In the genomic region with DNA sequence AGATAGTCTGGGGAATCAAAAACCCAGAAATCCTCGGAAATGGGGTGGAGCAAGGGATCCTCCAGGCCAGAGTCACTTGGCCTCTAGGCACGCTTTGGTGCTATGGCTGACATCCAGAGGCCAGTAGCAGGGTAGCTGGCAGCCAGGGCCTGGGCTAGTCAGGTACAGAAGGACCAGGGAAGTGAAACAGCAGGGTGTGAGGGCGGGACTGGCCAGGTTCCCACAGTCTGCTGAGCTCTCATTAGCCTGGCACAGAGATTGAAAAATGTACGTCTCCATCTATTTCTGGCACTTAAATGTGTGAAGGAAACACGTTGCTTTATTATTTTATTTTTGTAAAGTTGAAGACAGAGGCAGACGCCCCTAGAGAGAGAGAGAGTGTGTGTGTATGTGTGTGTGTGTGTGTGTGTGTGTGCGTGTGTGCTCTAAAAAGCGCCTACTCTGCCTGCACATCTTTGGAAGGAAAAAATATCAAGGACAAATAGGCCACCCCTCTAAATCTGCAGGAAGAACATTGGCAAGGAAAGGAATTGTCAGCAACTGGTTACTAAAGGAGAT, we compare ENCODE assay signal across 9 mouse cellular contexts. TPM values are rescaled to one million over a fixed set of nuclear protein-coding genes. Genes with fewer than 3 reads are reported as not detected.
DNase-seq lines count a peak whose midpoint lies in the region.
"Had no signal": no experiment of that assay in that cellular context is flagged by ENCODE, and none has a peak within 500 bp of the region (broad histone marks: within the 10 kb centered on the region; RNA-seq: fewer than 3 reads in every experiment).

No protein-coding gene starts in this region.

- intact Hi-C loops in left cerebral cortex, postnatal 14 days (cut with DNase I), result loop anchor here (10.0 kb wide), 1 partner anchor 73 kb away; no protein-coding TSS in a partner anchor

- DNase-seq in adrenal gland, postnatal 25 days, result peak; percentile 20
- no peak for DNase-seq in adrenal gland, adult 8-10 months
- DNase-seq in A20 (ENCODE audit: low read depth, low spot score), result peak; percentile 81
- DNase-seq in cerebellum, postnatal 36 days, result peak; percentile 96 to 97
- DNase-seq in left cerebral cortex, postnatal 14 days (ENCODE audit: low spot score in 2 of 2), result peak; percentile 63 to 75
- no peak for DNase-seq in gastrocnemius, postnatal 4 days (ENCODE audit: low spot score in 2 of 2)
- no peak for DNase-seq in testis, postnatal 10 days (ENCODE audit: low spot score)
- DNase-seq in embryo, embryonic 10.5 days (ENCODE audit: low spot score), result no peak
- DNase-seq: lung, embryonic 14.5 days had no signal

RNA-seq across cellular contexts. Expression of gene Nab1, which starts 21.0 kb away (rescaled TPM):
- 60.6 and 66.3 TPM in 2 replicates for total RNA-seq in adrenal gland, postnatal 25 days (2021)
- 10 to 100 TPM; 56.8 to 59.1 (median 57.7) TPM for total RNA-seq in adrenal gland, adult 8-10 months (2022)
- 10 to 100 TPM; 25.1 to 26.4 TPM for total RNA-seq in left cerebral cortex, postnatal 14 days (2021)
- 10 to 100 TPM; 26.5 to 28.0 TPM for total RNA-seq in gastrocnemius, postnatal 4 days (2021)

Comparison
In these comparisons a context has a peak if more than half of its experiments do, and no peak if none do; other contexts are left out.
1. DNase-seq: peak in adrenal gland, postnatal 25 days (single experiment), A20 (single experiment), cerebellum, postnatal 36 days (2 of 2) and left cerebral cortex, postnatal 14 days (2 of 2); none in adrenal gland, adult 8-10 months (single experiment), gastrocnemius, postnatal 4 days (0 of 2), testis, postnatal 10 days (single experiment) and embryo, embryonic 10.5 days (single experiment).